Mouse (Mus musculus) common myeloid progenitor, adult 5-6 weeks (primary cell): Measurements from ENCODE around the gene Tmem59l. TPM values are rescaled to one million over a fixed set of nuclear protein-coding genes. Genes with fewer than 3 reads are reported as not detected.

Source experiments
- total RNA-seq: library from RNA; stranded (forward); fragments of 200-1000, 187-1606 nt; gene quantifications from 2 replicates; pipeline ENCODE4 v1.2.3, GENCODE M21; 2017

Tmem59l gene
- total RNA-seq, 1 experiment from 2014 or later: not detected

Other genes starting within 250 kb of the Tmem59l start
- gene Homer3, start 204.5 kb downstream of the Tmem59l start, total RNA-seq: 11.8 and 12.0 TPM in 2 replicates
- gene Ddx49, start 184.9 kb downstream of the Tmem59l start, total RNA-seq: 162 and 168 TPM in 2 replicates
- gene Cope, start 184.8 kb downstream of the Tmem59l start, total RNA-seq: 72.8 and 104 TPM in 2 replicates
- gene Cers1, start 171.6 kb downstream of the Tmem59l start, total RNA-seq: not detected in 2 replicates
- not detected in 2 replicates for gene Gdf1, start 157.5 kb downstream of the Tmem59l start, total RNA-seq
- 31.9 and 36.7 TPM in 2 replicates for gene Upf1, start 134.1 kb downstream of the Tmem59l start, total RNA-seq
- 0.27 TPM in 1 of 2 replicates, not detected in the other for gene Comp, start 113.8 kb downstream of the Tmem59l start, total RNA-seq
- gene Crtc1, start 47.8 kb downstream of the Tmem59l start, total RNA-seq: 1.1 and 8.9 TPM in 2 replicates
- gene Klhl26, start 10.4 kb downstream of the Tmem59l start, total RNA-seq: 5.9 and 10.6 TPM in 2 replicates
- gene Crlf1, start 5.8 kb upstream of the Tmem59l start, total RNA-seq: not detected in 2 replicates
- 50.1 and 56.4 TPM in 2 replicates for gene Rex1bd, start 19.4 kb upstream of the Tmem59l start, total RNA-seq
- gene Uba52, start 23.4 kb upstream of the Tmem59l start, total RNA-seq: 3,128 and 4,626 TPM in 2 replicates
- gene Fkbp8, start 40.4 kb upstream of the Tmem59l start, total RNA-seq: 95.9 and 128 TPM in 2 replicates
- gene Kxd1, start 40.6 kb upstream of the Tmem59l start, total RNA-seq: 70.8 and 71.1 TPM in 2 replicates
- 8.1 and 10.5 TPM in 2 replicates for gene Ell, start 52.1 kb upstream of the Tmem59l start, total RNA-seq
- 35.0 and 43.9 TPM in 2 replicates for gene Isyna1, start 107.0 kb upstream of the Tmem59l start, total RNA-seq
- 43.8 and 58.4 TPM in 2 replicates for gene Ssbp4, start 121.5 kb upstream of the Tmem59l start, total RNA-seq
- 1.6 and 2.6 TPM in 2 replicates for gene Lrrc25, start 128.8 kb upstream of the Tmem59l start, total RNA-seq
- 0.29 TPM in 1 of 2 replicates, not detected in the other for gene Gdf15, start 145.1 kb upstream of the Tmem59l start, total RNA-seq
- gene Pgpep1, start 173.0 kb upstream of the Tmem59l start, total RNA-seq: 3.2 and 3.6 TPM in 2 replicates
- gene Lsm4, start 185.9 kb upstream of the Tmem59l start, total RNA-seq: 129 and 163 TPM in 2 replicates
- 54.4 and 58.2 TPM in 2 replicates for gene Jund, start 211.6 kb upstream of the Tmem59l start, total RNA-seq
- gene Iqcn, start 216.1 kb upstream of the Tmem59l start, total RNA-seq: 0.05 TPM in 1 of 2 replicates, not detected in the other
- not detected in 2 replicates for gene Gm3336, start 231.2 kb upstream of the Tmem59l start, total RNA-seq
- gene Pde4c, start 236.4 kb upstream of the Tmem59l start, total RNA-seq: 0.09 TPM in 1 of 2 replicates, not detected in the other